ENCODE assay signal across 8 mouse cellular contexts in the genomic region with DNA sequence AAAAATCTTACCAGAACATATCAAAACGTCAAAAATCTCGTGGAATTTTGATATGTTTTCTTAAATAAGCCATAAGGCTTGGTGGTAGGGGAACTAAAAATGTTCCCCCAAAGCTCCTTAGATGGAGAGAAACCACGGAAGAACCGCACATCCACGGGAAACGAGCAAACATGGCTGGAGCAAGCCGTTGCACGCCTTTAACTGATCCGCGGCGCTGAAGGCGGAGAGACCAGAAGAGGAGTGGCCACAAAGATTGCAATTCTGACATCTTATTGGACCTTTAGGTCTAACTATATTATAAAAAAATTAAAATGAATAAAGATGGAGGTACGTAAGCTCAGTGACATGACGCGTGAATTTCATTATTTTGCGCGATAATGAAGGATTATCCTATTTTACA.
DNase-seq lines count a peak whose midpoint lies in the region; ATAC-seq and TF ChIP-seq lines count a peak whose summit lies in the region.

No protein-coding gene starts in this region.

- H3K4me1 ChIP-seq in heart, embryonic 10.5 days = no peaks in the 10 kb centered on the region
- no peaks in the 10 kb centered on the region for H3K4me1 ChIP-seq in intestine, postnatal 0 days (replicated peaks; ENCODE audit: control insufficient read depth, insufficient read depth, low read length)
- H3K4me1 ChIP-seq in stomach, embryonic 14.5 days (ENCODE audit: control insufficient read depth, insufficient read depth, low read length) = no peaks in the 10 kb centered on the region

- no peak for TF ChIP-seq CTCF in intestine, postnatal 0 days (IDR thresholded peaks at IDR 0.05; ENCODE audit: low read depth)

- WGBS in heart, embryonic 10.5 days = 56% methylated on average over 17 of the region's 17 CpGs
- WGBS in intestine, postnatal 0 days = 52% methylated on average over 17 of the region's 17 CpGs
- 73% methylated on average over 17 of the region's 17 CpGs for WGBS in stomach, embryonic 14.5 days

- intact Hi-C loops in left cerebral cortex, postnatal 4 days (cut with DNase I) = loop anchor here (5.0 kb wide), 1 partner anchor 189 kb away; no protein-coding TSS in a partner anchor

- peak overlapping the region; percentile 52 for H3K4me3 ChIP-seq in heart, embryonic 10.5 days
- H3K4me3 ChIP-seq in intestine, postnatal 0 days (ENCODE audit: low read depth, low read length) = peak overlapping the region; percentile 46
- H3K4me3 ChIP-seq in stomach, embryonic 14.5 days (ENCODE audit: low read depth, low read length) = peak overlapping the region; percentile 33

- no peaks in the 10 kb centered on the region for H3K27me3 ChIP-seq in heart, embryonic 10.5 days (ENCODE audit: insufficient read depth, poor library complexity, severe bottlenecking)
- no peaks in the 10 kb centered on the region for H3K27me3 ChIP-seq in intestine, postnatal 0 days (replicated peaks; ENCODE audit: control insufficient read depth, insufficient read depth, low read length)
- H3K27me3 ChIP-seq in stomach, embryonic 14.5 days (ENCODE audit: control insufficient read depth, insufficient read depth, low read length) = no peaks in the 10 kb centered on the region

- DNase-seq in heart, embryonic 10.5 days (ENCODE audit: low spot score) = no peak
- no peak for DNase-seq in heart, adult 11 months
- peak; percentile 44 for DNase-seq in c-Kit-positive CD71-positive TER-119-positive erythroid progenitor cells, embryonic 14.5 days (ENCODE audit: low spot score)
- peak; percentile 30 for DNase-seq in gastrocnemius, postnatal 25 days
- peak; percentile 18 for DNase-seq in mesoderm, embryonic 11.5 days (ENCODE audit: low read depth, low spot score)
- no peak for DNase-seq in left cerebral cortex, postnatal 4 days

- no peaks in the 10 kb centered on the region for H3K9me3 ChIP-seq in heart, embryonic 10.5 days
- no peaks in the 10 kb centered on the region for H3K9me3 ChIP-seq in intestine, postnatal 0 days (ENCODE audit: control insufficient read depth)
- no peaks in the 10 kb centered on the region for H3K9me3 ChIP-seq in stomach, embryonic 14.5 days (ENCODE audit: control insufficient read depth, low read depth, low read length)

- no peaks in the 10 kb centered on the region for H3K36me3 ChIP-seq in heart, embryonic 10.5 days
- no peaks in the 10 kb centered on the region for H3K36me3 ChIP-seq in intestine, postnatal 0 days (ENCODE audit: control insufficient read depth, insufficient read depth)
- H3K36me3 ChIP-seq in stomach, embryonic 14.5 days (ENCODE audit: control insufficient read depth, insufficient read depth, low read length) = no peaks in the 10 kb centered on the region

- no peak overlapping the region for H3K9ac ChIP-seq in intestine, postnatal 0 days (ENCODE audit: low read depth, low read length)
- no peak overlapping the region for H3K9ac ChIP-seq in stomach, embryonic 14.5 days (replicated peaks; ENCODE audit: low read depth, low read length)

- H3K27ac ChIP-seq in heart, embryonic 10.5 days = no peak overlapping the region
- no peak overlapping the region for H3K27ac ChIP-seq in intestine, postnatal 0 days (ENCODE audit: low read depth, low read length)
- H3K27ac ChIP-seq in stomach, embryonic 14.5 days (ENCODE audit: low read length) = no peak overlapping the region

- no peak; the same call in 1 of the 2 replicates for ATAC-seq in intestine, postnatal 0 days
- no peak for ATAC-seq in stomach, embryonic 14.5 days (ENCODE audit: insufficient number of reproducible peaks, insufficient read depth, low FRiP score, low read depth)

- peak overlapping the region; percentile 50; the same call in 1 of the 2 replicates for H3K4me2 ChIP-seq in intestine, postnatal 0 days (replicated peaks; ENCODE audit: low read depth)
- H3K4me2 ChIP-seq in stomach, embryonic 14.5 days (replicated peaks; ENCODE audit: low read depth, low read length) = peak overlapping the region; percentile 31

Comparison
In these comparisons a context has a peak if more than half of its experiments do, and no peak if none do; other contexts are left out.
1. DNase-seq: peak in c-Kit-positive CD71-positive TER-119-positive erythroid progenitor cells, embryonic 14.5 days (single experiment), gastrocnemius, postnatal 25 days (single experiment) and mesoderm, embryonic 11.5 days (single experiment); none in heart, embryonic 10.5 days (single experiment), heart, adult 11 months (single experiment) and left cerebral cortex, postnatal 4 days (single experiment).
2. Peak in every context shown above with its lines, with median percentiles within 50 percentile points of each other: H3K4me3 ChIP-seq.